Mouse (Mus musculus): Measurements from ENCODE around the gene Atp9a. TPM values are rescaled to one million over a fixed set of nuclear protein-coding genes. Genes with fewer than 3 reads are reported as not detected.

Atp9a gene
- total and polyA plus RNA-seq, 3 experiments, result not detected

GRCm38 (mm10) chr2:168643524-168644177 lies 98.6 kb downstream of the Atp9a start:
- no peaks in the 10 kb centered on the region for H3K79me2 ChIP-seq (ENCODE audit: control insufficient read depth, insufficient read depth, low read length, poor library complexity)
- no peaks in the 10 kb centered on the region for H3K27me3 ChIP-seq (ENCODE audit: control insufficient read depth in 1 of 2, insufficient read depth in 2 of 2, low read length in 2 of 2)
- H3K9ac ChIP-seq (ENCODE audit: control insufficient read depth, low read depth, low read length, poor library complexity, severe bottlenecking), result no peak overlapping the region
- no peak for DNase-seq (ENCODE audit: low read depth, low spot score)
- no peaks in the 10 kb centered on the region for H3K36me3 ChIP-seq (ENCODE audit: control insufficient read depth in 1 of 2, insufficient read depth in 2 of 2, low read length in 2 of 2)
- H3K4me1 ChIP-seq (ENCODE audit: control insufficient read depth in 1 of 2, insufficient read depth in 2 of 2, low read length in 2 of 2), result no peaks in the 10 kb centered on the region
- no peaks in the 10 kb centered on the region for H3K9me3 ChIP-seq (replicated peaks; ENCODE audit: insufficient read depth, low read length)
- no peak for TF ChIP-seq USF2 (IDR thresholded peaks at IDR 0.05; ENCODE audit: borderline replicate concordance in 1 of 2, insufficient read depth in 1 of 2, low read depth in 1 of 2, low read length in 2 of 2)
- no peak for TF ChIP-seq MAX (IDR thresholded peaks at IDR 0.05; ENCODE audit: low read length)
- no peak for TF ChIP-seq SIN3A (IDR thresholded peaks at IDR 0.05; ENCODE audit: low read length)
- TF ChIP-seq ETS1 (IDR thresholded peaks at IDR 0.05; ENCODE audit: low read depth, low read length), result no peak
- no peak for TF ChIP-seq MXI1 (IDR thresholded peaks at IDR 0.05; ENCODE audit: low read depth, low read length)
- no peak for TF ChIP-seq TCF12 (IDR thresholded peaks at IDR 0.05; ENCODE audit: low read depth, low read length)
- TF ChIP-seq CTCF (IDR thresholded peaks at IDR 0.05 in 2 of 3, conservative IDR thresholded peaks at IDR 0.05 in 1 of 3; ENCODE audit: control insufficient read depth in 1 of 3, insufficient read depth in 1 of 3, low read depth in 2 of 3, low read length in 3 of 3, poor library complexity in 1 of 3, severe bottlenecking in 1 of 3), result no peak
- TF ChIP-seq TBP (IDR thresholded peaks at IDR 0.05; ENCODE audit: low read depth, low read length), result no peak
- no peak for TF ChIP-seq RCOR1 (IDR thresholded peaks at IDR 0.05; ENCODE audit: low read depth, low read length)
- TF ChIP-seq POLR2AphosphoS2 (IDR thresholded peaks at IDR 0.05; ENCODE audit: low read length), result no peak
- no peak for TF ChIP-seq GABPA (IDR thresholded peaks at IDR 0.05; ENCODE audit: low read depth, low read length)
- no peak for TF ChIP-seq MYC (IDR thresholded peaks at IDR 0.05; ENCODE audit: low read depth, low read length)
- TF ChIP-seq ZC3H11A (IDR thresholded peaks at IDR 0.05; ENCODE audit: low read depth, low read length), result no peak
- no peak for TF ChIP-seq ELF1 (IDR thresholded peaks at IDR 0.05; ENCODE audit: low read depth, low read length)
- TF ChIP-seq EP300 (IDR thresholded peaks at IDR 0.05; ENCODE audit: low read depth in 1 of 2, low read length in 2 of 2), result no peak
- no peak for TF ChIP-seq MYB (IDR thresholded peaks at IDR 0.05; ENCODE audit: low read depth, low read length)
- TF ChIP-seq KAT2A (conservative IDR thresholded peaks at IDR 0.05; ENCODE audit: low read depth, low read length), result no peak
- no peak for TF ChIP-seq RAD21 (IDR thresholded peaks at IDR 0.05; ENCODE audit: low read depth, low read length)
- TF ChIP-seq NRF1 (IDR thresholded peaks at IDR 0.05; ENCODE audit: insufficient read depth, low read depth, low read length, poor library complexity, severe bottlenecking), result no peak
- H3K4me3 ChIP-seq (ENCODE audit: control insufficient read depth in 1 of 2, insufficient read depth in 1 of 2, low read depth in 2 of 2, low read length in 2 of 2), result no peak overlapping the region
- H3K27ac ChIP-seq (ENCODE audit: control insufficient read depth, low read depth, low read length), result no peak overlapping the region

GRCm38 (mm10) chr2:168642187-168642586 lies 100.0 kb downstream of the Atp9a start:
- no peaks in the 10 kb centered on the region for H3K27me3 ChIP-seq (ENCODE audit: control insufficient read depth in 1 of 2, insufficient read depth in 2 of 2, low read length in 2 of 2)
- no peak overlapping the region for H3K9ac ChIP-seq (ENCODE audit: control insufficient read depth, low read depth, low read length, poor library complexity, severe bottlenecking)
- H3K4me1 ChIP-seq (ENCODE audit: control insufficient read depth in 1 of 2, insufficient read depth in 2 of 2, low read length in 2 of 2), result no peaks in the 10 kb centered on the region
- no peak overlapping the region for H3K4me3 ChIP-seq (ENCODE audit: control insufficient read depth in 1 of 2, insufficient read depth in 1 of 2, low read depth in 2 of 2, low read length in 2 of 2)
- DNase-seq (ENCODE audit: low read depth, low spot score), result no peak
- no peak for TF ChIP-seq JUND (IDR thresholded peaks at IDR 0.05; ENCODE audit: low read depth, low read length)
- no peaks in the 10 kb centered on the region for H3K9me3 ChIP-seq (replicated peaks; ENCODE audit: insufficient read depth, low read length)
- H3K27ac ChIP-seq (ENCODE audit: control insufficient read depth, low read depth, low read length), result no peak overlapping the region
- no peaks in the 10 kb centered on the region for H3K79me2 ChIP-seq (ENCODE audit: control insufficient read depth, insufficient read depth, low read length, poor library complexity)
- no peaks in the 10 kb centered on the region for H3K36me3 ChIP-seq (ENCODE audit: control insufficient read depth in 1 of 2, insufficient read depth in 2 of 2, low read length in 2 of 2)

Measured in MEL (cell line).